Mouse (Mus musculus): Measurements from ENCODE around the gene Sit1. TPM values are rescaled to one million over a fixed set of nuclear protein-coding genes. Genes with fewer than 3 reads are reported as not detected.

The Sit1 gene
- polyA plus RNA-seq, 1 experiment from 2014 or later, result not detected

DNA sequence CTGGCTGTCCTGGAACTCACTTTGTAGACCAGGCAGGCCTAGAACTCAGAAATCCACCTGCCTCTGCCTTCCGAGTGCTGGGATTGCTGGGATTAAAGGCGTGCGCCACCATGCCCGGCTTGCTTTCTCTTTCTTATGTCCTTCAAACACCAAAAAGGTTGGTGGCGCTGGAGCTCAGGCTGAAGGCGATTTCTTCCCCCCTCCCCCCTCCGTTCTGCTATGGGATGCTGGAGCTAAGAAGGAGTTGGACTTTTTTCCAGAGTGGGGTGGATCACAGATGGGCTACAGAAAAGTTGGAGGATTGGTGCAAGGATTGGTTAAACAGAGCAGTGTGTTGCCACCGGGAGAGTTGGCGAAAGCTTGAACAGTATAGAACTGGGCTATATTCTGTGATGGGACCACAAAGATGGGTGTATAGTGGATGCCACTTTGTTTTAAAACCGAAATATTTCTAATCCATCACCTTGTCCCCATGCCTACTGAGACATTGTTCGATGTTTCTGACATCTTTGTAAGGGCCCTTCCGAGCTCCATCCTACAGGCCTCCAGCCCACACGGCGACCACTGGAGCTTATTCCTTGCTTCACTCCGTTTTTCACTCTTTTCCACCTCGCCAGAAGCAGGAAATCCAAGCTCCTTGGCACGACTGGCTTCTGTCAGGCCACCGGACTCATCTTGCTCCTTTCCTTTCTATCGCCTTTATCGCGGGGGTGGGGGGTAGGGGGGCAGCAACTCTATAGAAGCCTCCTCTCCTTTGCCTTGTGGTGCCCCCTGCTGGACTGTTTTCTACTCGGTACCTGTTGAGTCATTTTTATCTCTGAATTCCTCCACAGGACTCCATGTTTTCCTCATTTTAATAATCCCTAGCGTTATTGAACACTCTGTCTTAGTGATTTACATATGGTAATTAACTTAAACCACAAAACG, 4.4 kb downstream of the Sit1 start:
- Histone ChIP-seq H3K4me2 (replicated peaks) (no peak overlapping the region), H3K9me3 (ENCODE audit: control insufficient read depth, low read length) (no peaks in the 10 kb centered on the region), H3K27ac (no peak overlapping the region), H3K4me1 (replicated peaks; ENCODE audit: control insufficient read depth, insufficient read depth, low read length) (0 out of 2 replicates have a peak, but pooled peaks cover 6% of the 10 kb centered on the region), H3K4me3 (replicated peaks; ENCODE audit: low read length) (no peak overlapping the region; the same call in 1 of the 2 replicates), H3K9ac (no peak overlapping the region), H3K27me3 (ENCODE audit: control insufficient read depth, insufficient read depth, low read length) (no peaks in the 10 kb centered on the region), H3K36me3 (replicated peaks; ENCODE audit: control insufficient read depth, insufficient read depth) (no peaks in the 10 kb centered on the region)
- 51% methylated on average over 24 of the region's 24 CpGs for WGBS
- no peak for DNase-seq (ENCODE audit: low spot score)
- no peak for ATAC-seq (ENCODE audit: low FRiP score)

DNA sequence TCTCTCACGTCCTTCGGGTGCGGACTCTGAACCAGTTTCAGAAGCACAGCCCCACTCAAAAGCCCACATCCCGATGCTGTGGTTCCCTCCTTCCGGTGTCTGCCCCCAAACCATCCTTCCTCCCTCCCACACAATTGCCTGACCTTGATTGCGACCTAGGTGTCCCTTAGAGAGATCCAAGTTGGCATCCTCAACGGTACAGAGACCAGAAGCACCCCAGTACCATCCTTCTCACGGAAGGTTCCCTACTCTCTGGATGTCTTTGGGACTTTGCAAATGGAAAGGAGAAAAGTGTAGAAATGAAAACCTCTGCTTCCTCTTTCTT, 5.0 kb downstream of the Sit1 start:
- ATAC-seq (ENCODE audit: low FRiP score) (no peak; the same call in 1 of the 2 replicates), DNase-seq (ENCODE audit: low spot score) (no peak)
- peak overlapping the region; percentile 41; the same call in 1 of the 2 replicates for H3K27ac ChIP-seq
- no peaks in the 10 kb centered on the region for H3K36me3 ChIP-seq (replicated peaks; ENCODE audit: control insufficient read depth, insufficient read depth)
- 0 out of 2 replicates have a peak overlapping the region, but pooled peaks have one; percentile 20 for H3K9ac ChIP-seq
- H3K4me3 ChIP-seq (replicated peaks; ENCODE audit: low read length), result peak overlapping the region; percentile 24
- no peaks in the 10 kb centered on the region for H3K9me3 ChIP-seq (ENCODE audit: control insufficient read depth, low read length)
- 0 out of 2 replicates have a peak, but pooled peaks cover 6% of the 10 kb centered on the region for H3K4me1 ChIP-seq (replicated peaks; ENCODE audit: control insufficient read depth, insufficient read depth, low read length)
- peak overlapping the region; percentile 51 for H3K4me2 ChIP-seq (replicated peaks)
- H3K27me3 ChIP-seq (ENCODE audit: control insufficient read depth, insufficient read depth, low read length), result no peaks in the 10 kb centered on the region
- 53% methylated on average over 8 of the region's 8 CpGs for WGBS

DNA sequence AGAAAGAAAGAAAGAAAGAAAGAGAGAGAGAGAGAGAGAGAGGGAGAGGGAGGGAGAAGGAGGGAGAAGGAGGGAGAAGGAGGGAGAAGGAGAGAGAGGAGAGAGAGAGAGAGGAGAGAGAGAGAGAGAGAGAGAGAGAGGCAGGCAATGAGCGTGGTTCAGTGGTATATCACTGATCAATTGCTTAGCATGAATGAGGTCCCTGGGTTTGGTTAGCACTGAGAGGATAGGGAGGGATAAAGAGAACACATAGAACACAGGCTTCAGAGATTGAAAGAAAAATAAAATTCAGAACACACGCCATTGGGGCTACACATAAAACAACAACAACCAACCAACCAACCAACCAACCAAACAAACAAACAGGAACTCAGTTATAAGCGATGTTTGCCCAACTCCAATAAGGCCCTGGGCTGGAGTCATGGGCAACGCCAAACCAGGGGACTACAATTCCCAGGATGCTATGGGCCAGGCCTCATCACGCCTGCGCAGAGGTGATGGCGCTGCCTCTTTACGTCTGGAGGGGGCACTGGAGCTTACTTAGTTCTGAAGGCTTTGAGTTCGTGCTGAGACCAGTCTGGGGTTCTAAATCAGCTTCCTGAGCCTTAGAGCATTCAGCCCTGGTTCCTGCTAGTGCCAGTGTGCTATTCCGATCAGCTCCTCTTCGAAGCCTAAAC, 5.5 kb downstream of the Sit1 start:
- Histone ChIP-seq H3K4me3 (replicated peaks; ENCODE audit: low read length) (peak overlapping the region; percentile 24), H3K9me3 (ENCODE audit: control insufficient read depth, low read length) (no peaks in the 10 kb centered on the region), H3K27ac (peak overlapping the region; percentile 41; the same call in 1 of the 2 replicates), H3K4me2 (replicated peaks) (peak overlapping the region; percentile 51), H3K36me3 (replicated peaks; ENCODE audit: control insufficient read depth, insufficient read depth) (no peaks in the 10 kb centered on the region), H3K9ac (0 out of 2 replicates have a peak overlapping the region, but pooled peaks have one; percentile 20), H3K27me3 (ENCODE audit: control insufficient read depth, insufficient read depth, low read length) (no peaks in the 10 kb centered on the region), H3K4me1 (replicated peaks; ENCODE audit: control insufficient read depth, insufficient read depth, low read length) (0 out of 2 replicates have a peak, but pooled peaks cover 6% of the 10 kb centered on the region)
- ATAC-seq (ENCODE audit: low FRiP score), result peak; percentile 93
- DNase-seq (ENCODE audit: low spot score), result peak; percentile 86
- 17% methylated on average over 11 of the region's 11 CpGs for WGBS

DNA sequence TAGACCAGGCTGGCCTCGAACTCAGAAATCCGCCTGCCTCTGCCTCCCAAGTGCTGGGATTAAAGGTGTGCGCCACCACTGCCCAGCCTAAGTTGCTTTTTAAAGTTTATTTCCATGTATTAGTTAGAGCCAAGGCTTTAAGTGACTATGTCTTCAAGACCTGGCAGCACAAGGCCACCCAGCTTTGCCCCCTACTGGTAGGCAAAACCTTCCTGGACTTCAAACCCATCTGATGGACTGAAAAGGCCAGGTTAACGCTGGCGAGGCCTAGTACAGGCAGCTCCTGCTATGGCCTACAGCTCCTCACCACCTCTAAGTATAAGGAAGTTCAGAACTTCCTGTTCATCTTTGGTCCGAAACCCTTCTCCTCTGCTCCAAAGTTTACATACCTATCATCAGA, 6.9 kb downstream of the Sit1 start:
- Histone ChIP-seq H3K9ac (no peak overlapping the region), H3K4me1 (replicated peaks; ENCODE audit: control insufficient read depth, insufficient read depth, low read length) (0 out of 2 replicates have a peak, but pooled peaks cover 6% of the 10 kb centered on the region), H3K4me2 (replicated peaks) (no peak overlapping the region), H3K27ac (no peak overlapping the region), H3K9me3 (ENCODE audit: control insufficient read depth, low read length) (no peaks in the 10 kb centered on the region), H3K36me3 (replicated peaks; ENCODE audit: control insufficient read depth, insufficient read depth) (no peaks in the 10 kb centered on the region), H3K4me3 (replicated peaks; ENCODE audit: low read length) (no peak overlapping the region), H3K27me3 (ENCODE audit: control insufficient read depth, insufficient read depth, low read length) (no peaks in the 10 kb centered on the region)
- 91% methylated on average over 6 of the region's 6 CpGs for WGBS
- ATAC-seq (ENCODE audit: low FRiP score) (no peak), DNase-seq (ENCODE audit: low spot score) (no peak)

DNA sequence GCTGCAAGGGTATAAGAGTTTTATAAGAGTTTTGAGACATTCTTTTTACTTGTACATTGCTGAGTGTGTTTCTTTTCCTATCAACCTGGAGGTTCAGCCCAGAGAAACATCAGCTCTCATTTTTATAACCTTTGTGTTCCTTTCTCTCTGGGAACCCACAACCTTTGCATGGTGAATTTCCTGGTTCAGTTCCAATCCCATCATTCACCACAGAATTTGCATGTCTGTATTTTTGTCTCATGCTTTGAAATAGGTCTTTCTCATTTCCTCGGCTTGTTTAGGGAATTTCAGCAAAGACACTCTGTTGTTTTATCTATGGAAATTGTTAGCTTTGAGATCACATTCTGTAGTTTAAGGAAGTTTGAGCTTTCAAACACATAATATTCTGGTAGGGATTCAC, 9.9 kb downstream of the Sit1 start:
- no peak for DNase-seq (ENCODE audit: low spot score)
- no peaks in the 10 kb centered on the region for H3K36me3 ChIP-seq (replicated peaks; ENCODE audit: control insufficient read depth, insufficient read depth)
- 0 out of 2 replicates have a peak, but pooled peaks cover 6% of the 10 kb centered on the region for H3K4me1 ChIP-seq (replicated peaks; ENCODE audit: control insufficient read depth, insufficient read depth, low read length)
- no peaks in the 10 kb centered on the region for H3K9me3 ChIP-seq (ENCODE audit: control insufficient read depth, low read length)
- H3K27ac ChIP-seq, result no peak overlapping the region
- H3K4me3 ChIP-seq (replicated peaks; ENCODE audit: low read length), result no peak overlapping the region
- H3K9ac ChIP-seq, result no peak overlapping the region
- H3K4me2 ChIP-seq (replicated peaks), result no peak overlapping the region
- no peaks in the 10 kb centered on the region for H3K27me3 ChIP-seq (ENCODE audit: control insufficient read depth, insufficient read depth, low read length)
- no peak for ATAC-seq (ENCODE audit: low FRiP score)
- 81% methylated on average over 1 of the region's 1 CpGs for WGBS

DNA sequence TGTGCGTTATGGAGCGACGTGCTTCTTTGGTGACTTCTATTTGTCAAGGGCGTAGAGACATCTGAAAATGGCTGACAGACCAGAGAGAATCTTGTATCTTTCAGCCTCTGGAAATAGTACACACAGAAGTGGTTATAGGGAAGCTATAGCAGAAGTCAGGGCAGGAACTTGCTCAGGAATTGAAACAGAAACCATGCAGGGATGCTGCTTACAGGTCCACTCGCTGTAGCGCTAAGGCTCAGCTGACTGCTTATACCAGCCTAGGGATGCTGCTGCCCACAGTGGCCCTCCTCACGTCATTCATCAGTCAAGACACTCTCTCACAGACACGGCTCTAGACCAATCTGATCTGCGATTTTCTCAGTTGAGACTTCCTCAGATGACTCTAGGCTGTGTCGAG, 13.2 kb downstream of the Sit1 start:
- no peak overlapping the region for H3K27ac ChIP-seq
- H3K9ac ChIP-seq, result no peak overlapping the region
- H3K4me3 ChIP-seq (replicated peaks; ENCODE audit: low read length), result no peak overlapping the region
- no peaks in the 10 kb centered on the region for H3K9me3 ChIP-seq (ENCODE audit: control insufficient read depth, low read length)
- ATAC-seq (ENCODE audit: low FRiP score), result no peak
- no peaks in the 10 kb centered on the region for H3K4me1 ChIP-seq (replicated peaks; ENCODE audit: control insufficient read depth, insufficient read depth, low read length)
- H3K27me3 ChIP-seq (ENCODE audit: control insufficient read depth, insufficient read depth, low read length), result no peaks in the 10 kb centered on the region
- no peaks in the 10 kb centered on the region for H3K36me3 ChIP-seq (replicated peaks; ENCODE audit: control insufficient read depth, insufficient read depth)
- 91% methylated on average over 10 of the region's 10 CpGs for WGBS
- H3K4me2 ChIP-seq (replicated peaks), result no peak overlapping the region
- no peak for DNase-seq (ENCODE audit: low spot score)

DNA sequence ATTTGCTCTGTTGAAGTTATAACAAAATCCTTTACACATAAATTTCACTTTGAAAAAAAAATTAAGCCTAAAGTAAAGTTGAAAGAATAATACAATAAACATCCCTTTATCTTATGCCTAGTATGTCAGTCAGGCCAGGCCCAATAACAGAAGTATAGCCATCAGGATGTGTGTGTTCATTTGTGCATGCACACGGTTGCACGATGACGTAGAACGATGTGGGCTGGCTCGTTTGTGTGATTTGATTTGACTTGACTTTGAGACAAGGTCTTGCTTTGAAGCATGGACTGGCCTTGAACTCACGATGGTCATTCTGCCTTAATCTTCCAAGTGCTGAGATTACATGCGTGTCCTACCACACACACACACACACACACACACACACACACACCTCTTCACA, 16.7 kb downstream of the Sit1 start:
- H3K27ac ChIP-seq, result no peak overlapping the region
- 93% methylated on average over 7 of the region's 7 CpGs for WGBS

DNA sequence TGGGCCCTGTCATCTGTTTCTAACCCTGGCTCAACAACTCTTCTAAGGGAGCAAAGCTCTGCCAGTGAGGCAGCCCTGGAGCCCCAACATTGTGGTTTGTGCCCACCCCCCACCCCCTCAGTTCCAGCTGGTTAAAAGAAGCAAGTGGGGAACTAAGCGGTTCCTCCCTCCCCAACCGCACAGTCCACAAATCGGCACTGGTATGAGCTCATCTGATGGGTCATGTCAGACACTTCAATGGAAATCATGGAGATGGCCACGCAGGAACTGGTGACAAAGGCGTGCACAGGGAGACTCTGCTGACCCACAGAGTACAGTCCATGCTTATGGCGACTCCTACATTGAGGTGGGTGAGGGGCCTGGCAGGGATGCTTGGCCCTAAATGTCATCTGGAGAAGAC, 17.6 kb downstream of the Sit1 start:
- H3K4me2 ChIP-seq (replicated peaks), result no peak overlapping the region
- no peak for DNase-seq (ENCODE audit: low spot score)
- H3K27me3 ChIP-seq (ENCODE audit: control insufficient read depth, insufficient read depth, low read length), result no peaks in the 10 kb centered on the region
- no peaks in the 10 kb centered on the region for H3K9me3 ChIP-seq (ENCODE audit: control insufficient read depth, low read length)
- no peaks in the 10 kb centered on the region for H3K4me1 ChIP-seq (replicated peaks; ENCODE audit: control insufficient read depth, insufficient read depth, low read length)
- ATAC-seq (ENCODE audit: low FRiP score), result no peak
- H3K27ac ChIP-seq, result no peak overlapping the region
- H3K9ac ChIP-seq, result no peak overlapping the region
- 88% methylated on average over 6 of the region's 6 CpGs for WGBS
- H3K4me3 ChIP-seq (replicated peaks; ENCODE audit: low read length), result no peak overlapping the region
- H3K36me3 ChIP-seq (replicated peaks; ENCODE audit: control insufficient read depth, insufficient read depth), result no peaks in the 10 kb centered on the region

More for the DNA sequence above, 16.7 kb downstream of the Sit1 start:
- Histone ChIP-seq H3K9me3 (ENCODE audit: control insufficient read depth, low read length) (no peaks in the 10 kb centered on the region), H3K4me1 (replicated peaks; ENCODE audit: control insufficient read depth, insufficient read depth, low read length) (no peaks in the 10 kb centered on the region), H3K4me2 (replicated peaks) (no peak overlapping the region), H3K4me3 (replicated peaks; ENCODE audit: low read length) (no peak overlapping the region), H3K36me3 (replicated peaks; ENCODE audit: control insufficient read depth, insufficient read depth) (no peaks in the 10 kb centered on the region), H3K27me3 (ENCODE audit: control insufficient read depth, insufficient read depth, low read length) (no peaks in the 10 kb centered on the region), H3K9ac (no peak overlapping the region)
- DNase-seq (ENCODE audit: low spot score) (no peak), ATAC-seq (ENCODE audit: low FRiP score) (no peak)

DNA sequence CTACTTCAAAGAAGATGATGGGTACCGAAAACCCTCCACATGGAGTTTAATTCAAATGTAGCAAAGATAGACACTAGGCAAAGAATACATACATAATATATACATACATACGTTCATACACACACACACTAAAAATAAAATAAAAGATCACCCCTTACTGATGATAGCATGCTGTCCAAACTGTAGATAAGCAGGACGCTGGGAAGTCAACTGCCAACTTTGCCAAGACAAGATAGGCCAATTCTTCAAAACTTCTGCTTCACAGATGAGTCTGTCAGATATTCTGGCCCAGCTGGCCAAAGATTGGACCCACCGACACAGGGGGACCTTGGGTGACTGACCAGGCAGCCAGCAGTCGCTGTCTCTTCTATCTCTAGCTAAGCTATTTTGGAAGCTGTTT, 20.4 kb downstream of the Sit1 start:
- Histone ChIP-seq H3K4me2 (replicated peaks) (no peak overlapping the region), H3K9ac (no peak overlapping the region), H3K9me3 (ENCODE audit: control insufficient read depth, low read length) (no peaks in the 10 kb centered on the region), H3K36me3 (replicated peaks; ENCODE audit: control insufficient read depth, insufficient read depth) (no peaks in the 10 kb centered on the region), H3K4me1 (replicated peaks; ENCODE audit: control insufficient read depth, insufficient read depth, low read length) (no peaks in the 10 kb centered on the region), H3K4me3 (replicated peaks; ENCODE audit: low read length) (no peak overlapping the region), H3K27ac (no peak overlapping the region), H3K27me3 (ENCODE audit: control insufficient read depth, insufficient read depth, low read length) (no peaks in the 10 kb centered on the region)
- no peak for DNase-seq (ENCODE audit: low spot score)
- 94% methylated on average over 5 of the region's 5 CpGs for WGBS
- no peak for ATAC-seq (ENCODE audit: low FRiP score)

Measured in hindbrain, embryonic 14.5 days (tissue).